Comparison of ENCODE assay signal across 12 mouse cellular contexts in the genomic region with DNA sequence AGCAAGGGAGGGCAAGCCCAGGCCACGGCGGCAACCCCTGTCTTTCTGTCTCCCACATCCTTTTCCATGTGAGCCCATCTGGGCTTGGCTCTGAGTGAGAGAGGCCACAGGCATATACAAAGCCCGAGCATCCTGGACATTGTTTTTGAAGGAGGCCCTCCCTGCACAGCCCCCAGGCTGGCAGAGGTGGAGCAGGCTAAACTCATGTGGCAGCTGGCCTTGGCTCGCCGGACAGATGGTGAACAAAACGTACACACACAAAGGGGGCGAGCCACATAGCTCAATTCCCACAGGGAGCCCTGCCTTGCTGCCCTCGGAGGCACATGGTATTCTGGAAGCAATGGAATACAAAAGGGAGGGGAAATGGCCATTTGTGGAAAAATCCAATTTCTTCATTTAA. TPM values are rescaled to one million over a fixed set of nuclear protein-coding genes. Genes with fewer than 3 reads are reported as not detected.
DNase-seq lines count a peak whose midpoint lies in the region; ATAC-seq lines count a peak whose summit lies in the region.
"Had no signal": no experiment of that assay in that cellular context is flagged by ENCODE, and none has a peak within 500 bp of the region (broad histone marks: within the 10 kb centered on the region; RNA-seq: fewer than 3 reads in every experiment).

No protein-coding gene starts in this region.

- peak overlapping the region; percentile 72 for H3K27ac ChIP-seq in forebrain, embryonic 13.5 days
- no peak overlapping the region for H3K27ac ChIP-seq in limb, embryonic 11.5 days (replicated peaks; ENCODE audit: low read depth, low read length)
- H3K27ac ChIP-seq in neural tube, embryonic 12.5 days, result peak overlapping the region; percentile 17; the same call in 1 of the 2 replicates
- no peak overlapping the region for H3K27ac ChIP-seq in kidney, embryonic 14.5 days (ENCODE audit: low read depth, low read length)
- H3K27ac ChIP-seq: kidney, postnatal 0 days had no signal

- peak overlapping the region; percentile 40; the same call in 1 of the 2 replicates for H3K9ac ChIP-seq in forebrain, embryonic 13.5 days
- no peak overlapping the region for H3K9ac ChIP-seq in limb, embryonic 11.5 days (ENCODE audit: low read length)
- no peak overlapping the region for H3K9ac ChIP-seq in neural tube, embryonic 12.5 days
- no peak overlapping the region for H3K9ac ChIP-seq in kidney, embryonic 14.5 days (ENCODE audit: low read depth, low read length)

- peaks cover 19% of the 10 kb centered on the region for H3K4me1 ChIP-seq in forebrain, embryonic 13.5 days
- H3K4me1 ChIP-seq in limb, embryonic 11.5 days (ENCODE audit: control insufficient read depth, insufficient read depth, low read length), result no peaks in the 10 kb centered on the region
- H3K4me1 ChIP-seq in neural tube, embryonic 12.5 days, result peaks cover 17% of the 10 kb centered on the region
- peaks cover 7% of the 10 kb centered on the region; the same call in 1 of the 2 replicates for H3K4me1 ChIP-seq in kidney, embryonic 14.5 days (ENCODE audit: control insufficient read depth, insufficient read depth, low read length)

- H3K4me2 ChIP-seq in forebrain, embryonic 13.5 days, result peak overlapping the region; percentile 10; the same call in 1 of the 2 replicates
- H3K4me2 ChIP-seq in limb, embryonic 11.5 days (ENCODE audit: low read depth, severe bottlenecking), result no peak overlapping the region
- H3K4me2 ChIP-seq in neural tube, embryonic 12.5 days (replicated peaks), result no peak overlapping the region
- no peak overlapping the region for H3K4me2 ChIP-seq in kidney, embryonic 14.5 days (replicated peaks; ENCODE audit: low read depth, low read length)

- H3K27me3 ChIP-seq in forebrain, embryonic 13.5 days, result no peaks in the 10 kb centered on the region
- H3K27me3 ChIP-seq in limb, embryonic 11.5 days (ENCODE audit: control insufficient read depth, insufficient read depth, low read length), result no peaks in the 10 kb centered on the region
- no peaks in the 10 kb centered on the region for H3K27me3 ChIP-seq in neural tube, embryonic 12.5 days (replicated peaks)
- no peaks in the 10 kb centered on the region for H3K27me3 ChIP-seq in kidney, embryonic 14.5 days (ENCODE audit: control insufficient read depth, insufficient read depth, low read length)

- H3K4me3 ChIP-seq in forebrain, embryonic 13.5 days, result no peak overlapping the region
- H3K4me3 ChIP-seq in limb, embryonic 11.5 days (ENCODE audit: low read depth, low read length), result no peak overlapping the region
- H3K4me3 ChIP-seq in neural tube, embryonic 12.5 days, result no peak overlapping the region
- H3K4me3 ChIP-seq in kidney, embryonic 14.5 days (ENCODE audit: low read length), result no peak overlapping the region

- peak; percentile 48 to 68 for DNase-seq in cerebellum, postnatal 10 days
- DNase-seq in cerebellum, adult 11 months, result no peak
- peak; percentile 28 for DNase-seq in limb, embryonic 11.5 days (ENCODE audit: low spot score)
- DNase-seq in frontal cortex, postnatal 25 days (ENCODE audit: low spot score in 2 of 2), result no peak
- no peak for DNase-seq in urinary bladder, postnatal 25 days (ENCODE audit: low spot score)
- DNase-seq: gastrocnemius, postnatal 36 days; right cerebral cortex, postnatal 4 days; thymus, postnatal 14 days had no signal

- no peaks in the 10 kb centered on the region for H3K36me3 ChIP-seq in forebrain, embryonic 13.5 days (ENCODE audit: poor library complexity, severe bottlenecking)
- no peaks in the 10 kb centered on the region for H3K36me3 ChIP-seq in limb, embryonic 11.5 days (ENCODE audit: control insufficient read depth, insufficient read depth, low read length)
- H3K36me3 ChIP-seq in neural tube, embryonic 12.5 days, result no peaks in the 10 kb centered on the region
- no peaks in the 10 kb centered on the region for H3K36me3 ChIP-seq in kidney, embryonic 14.5 days (ENCODE audit: control insufficient read depth, insufficient read depth, low read length)

- ATAC-seq in forebrain, embryonic 13.5 days, result peak; percentile 92
- ATAC-seq in limb, embryonic 11.5 days (ENCODE audit: insufficient number of reproducible peaks, low FRiP score, low TSS enrichment, low read depth), result 0 out of 2 replicates have a peak, but pooled peaks have one; percentile 24
- peak; percentile 93 for ATAC-seq in neural tube, embryonic 12.5 days (ENCODE audit: low FRiP score, low read depth)
- ATAC-seq in kidney, embryonic 14.5 days (ENCODE audit: low FRiP score, low TSS enrichment), result no peak

- 12% methylated on average over 8 of the region's 8 CpGs for WGBS in forebrain, embryonic 13.5 days
- 64% methylated on average over 8 of the region's 8 CpGs for WGBS in limb, embryonic 11.5 days
- 20% methylated on average over 8 of the region's 8 CpGs for WGBS in neural tube, embryonic 12.5 days
- WGBS in kidney, embryonic 14.5 days, result 40% methylated on average over 8 of the region's 8 CpGs

- no peaks in the 10 kb centered on the region for H3K9me3 ChIP-seq in forebrain, embryonic 13.5 days (replicated peaks)
- no peaks in the 10 kb centered on the region; the same call in 1 of the 2 replicates for H3K9me3 ChIP-seq in limb, embryonic 11.5 days (ENCODE audit: control insufficient read depth, low read length)
- H3K9me3 ChIP-seq in neural tube, embryonic 12.5 days, result 0 out of 2 replicates have a peak, but pooled peaks cover 4% of the 10 kb centered on the region
- H3K9me3 ChIP-seq in kidney, embryonic 14.5 days (ENCODE audit: control insufficient read depth, low read length), result no peaks in the 10 kb centered on the region

RNA-seq across cellular contexts. Expression of gene Spsb4, which starts 32.5 kb away (rescaled TPM):
- polyA plus RNA-seq in forebrain, embryonic 13.5 days (2015; fragmentation: Nextera tagmentation; extraction: Ambion mirVana), result 47.0 and 55.1 TPM in 2 replicates
- polyA plus RNA-seq in limb, embryonic 11.5 days (2014; fragmentation: Nextera tagmentation; extraction: Ambion mirVana), result 44.5 and 45.8 TPM in 2 replicates
- 126 TPM in 2 replicates for polyA plus RNA-seq in neural tube, embryonic 12.5 days (2016; fragmentation: Nextera tagmentation; extraction: Ambion mirVana)
- polyA plus RNA-seq in kidney, embryonic 14.5 days (2014; fragmentation: Nextera tagmentation; extraction: Ambion mirVana), result 42.0 and 55.6 TPM in 2 replicates

RNA-seq across cellular contexts. Expression of gene Slc25a36, which starts 59.8 kb away (rescaled TPM):
- 66.0 and 73.3 TPM in 2 replicates for polyA plus RNA-seq in forebrain, embryonic 13.5 days (2015; fragmentation: Nextera tagmentation; extraction: Ambion mirVana)
- 75.6 and 88.6 TPM in 2 replicates for polyA plus RNA-seq in limb, embryonic 11.5 days (2014; fragmentation: Nextera tagmentation; extraction: Ambion mirVana)
- polyA plus RNA-seq in neural tube, embryonic 12.5 days (2016; fragmentation: Nextera tagmentation; extraction: Ambion mirVana), result 76.2 and 79.4 TPM in 2 replicates
- 68.8 and 110 TPM in 2 replicates for polyA plus RNA-seq in kidney, embryonic 14.5 days (2014; fragmentation: Nextera tagmentation; extraction: Ambion mirVana)

Comparison
In these comparisons a context has a peak if more than half of its experiments do, and no peak if none do; other contexts are left out.
1. DNase-seq: peak in cerebellum, postnatal 10 days (2 of 2) and limb, embryonic 11.5 days (single experiment); none in cerebellum, adult 11 months (single experiment), frontal cortex, postnatal 25 days (0 of 2) and urinary bladder, postnatal 25 days (single experiment).
2. H3K27ac ChIP-seq: peak in forebrain, embryonic 13.5 days (single experiment) and neural tube, embryonic 12.5 days (single experiment); none in limb, embryonic 11.5 days (single experiment) and kidney, embryonic 14.5 days (single experiment).